Mouse (Mus musculus) activated CD4-positive, CD25-positive, alpha-beta regulatory T cell, adult 4 months (primary cell): ENCODE measurements around the gene Gm13278. TPM values are rescaled to one million over a fixed set of nuclear protein-coding genes. Genes with fewer than 3 reads are reported as not detected.
A peak's percentile ranks its signal among the peaks of the same experiment; 100 is the strongest.
"Not testable (repeated sequence)": the region's sequence is repeated elsewhere in the genome, so short reads cannot be mapped to it uniquely, and the experiment has no call there.

Experiments used
- ATAC-seq: one replicate; pipeline ENCODE4 v1.8.0; 2017
- polyA plus RNA-seq, 2 experiments: library from polyadenylated mRNA; unstranded; fragments of 100-300 nt; shearing (Covaris generic); gene quantifications; one replicate each; pipeline ENCODE4 v1.2.1; 2017

Gm13278 gene
- not detected for polyA plus RNA-seq

- ATAC-seq: not testable (repeated sequence)
Observed at GRCm38 (mm10) chr4:88791250-88791649, at the start of gene Gm13278. Gm13278 (plus strand) TSS chr4:88791550.

- peak; percentile 43 for ATAC-seq
Observed at GRCm38 (mm10) chr4:88742771-88743371, 48.5 kb upstream of the Gm13278 start.

- peak; percentile 32 for ATAC-seq
Observed at GRCm38 (mm10) chr4:88744207-88744606, 47.1 kb upstream of the Gm13278 start.

GRCm38 (mm10) chr4:88749926-88750325 lies 41.4 kb upstream of the Gm13278 start:
- ATAC-seq: no peak

GRCm38 (mm10) chr4:88754818-88755340 lies 36.5 kb upstream of the Gm13278 start, which contains the start of gene Gm13271:
Gm13271 (plus strand) TSS chr4:88754868.
- ATAC-seq: not testable (repeated sequence)

GRCm38 (mm10) chr4:88756581-88757513 lies 34.5 kb upstream of the Gm13278 start:
- ATAC-seq: not testable (repeated sequence)

- ATAC-seq: peak; percentile 100
Observed at GRCm38 (mm10) chr4:88757628-88758031, 33.7 kb upstream of the Gm13278 start.

- ATAC-seq: not testable (repeated sequence)
Observed at GRCm38 (mm10) chr4:88758751-88759150, 32.6 kb upstream of the Gm13278 start.

- ATAC-seq: not testable (repeated sequence)
Observed at GRCm38 (mm10) chr4:88759610-88760268, 31.6 kb upstream of the Gm13278 start, which contains the start of gene Gm13283. Gm13283 (plus strand) TSS chr4:88760119.

- ATAC-seq: not testable (repeated sequence)
Observed at GRCm38 (mm10) chr4:88760431-88760830, 30.9 kb upstream of the Gm13278 start.

- not testable (repeated sequence) for ATAC-seq
Observed at GRCm38 (mm10) chr4:88761776-88762175, 29.6 kb upstream of the Gm13278 start.

- ATAC-seq: not testable (repeated sequence)
Observed at GRCm38 (mm10) chr4:88762341-88762740, 29.0 kb upstream of the Gm13278 start.

- not testable (repeated sequence) for ATAC-seq
Observed at GRCm38 (mm10) chr4:88763384-88764018, 27.8 kb upstream of the Gm13278 start.

GRCm38 (mm10) chr4:88773534-88773933 lies 17.8 kb upstream of the Gm13278 start, which contains the start of gene Gm13290:
Gm13290 (plus strand) TSS chr4:88773834.
- ATAC-seq: not testable (repeated sequence)

GRCm38 (mm10) chr4:88776622-88777021 lies 14.7 kb upstream of the Gm13278 start, which contains the start of gene Gm13289:
Gm13289 (plus strand) TSS chr4:88776922.
- ATAC-seq: not testable (repeated sequence)

- ATAC-seq: not testable (repeated sequence)
Observed at GRCm38 (mm10) chr4:88779550-88779949, 11.8 kb upstream of the Gm13278 start, which contains the start of gene Gm13272. Gm13272 (plus strand) TSS chr4:88779850.

GRCm38 (mm10) chr4:88780320-88780719 lies 11.0 kb upstream of the Gm13278 start:
- ATAC-seq: not testable (repeated sequence)

GRCm38 (mm10) chr4:88781831-88782230 lies 9.5 kb upstream of the Gm13278 start, which contains the start of gene Ifnz:
Ifnz (plus strand) TSS chr4:88782131.
- not testable (repeated sequence) for ATAC-seq

GRCm38 (mm10) chr4:88782335-88782734 lies 9.0 kb upstream of the Gm13278 start:
- not testable (repeated sequence) for ATAC-seq

GRCm38 (mm10) chr4:88785409-88785808 lies 5.9 kb upstream of the Gm13278 start, which contains the start of gene Gm13276:
Gm13276 (plus strand) TSS chr4:88785709.
- not testable (repeated sequence) for ATAC-seq

GRCm38 (mm10) chr4:88788402-88788801 lies 2.9 kb upstream of the Gm13278 start, which contains the start of gene Gm13277:
Gm13277 (plus strand) TSS chr4:88788632.
- not testable (repeated sequence) for ATAC-seq
